Mouse (Mus musculus): ENCODE results near the gene Tdrd3. TPM values are rescaled to one million over a fixed set of nuclear protein-coding genes. Genes with fewer than 3 reads are reported as not detected.

The Tdrd3 gene
- 24.0 and 25.5 TPM in 2 replicates for polyA plus RNA-seq (2012; rRNA removed)

DNA sequence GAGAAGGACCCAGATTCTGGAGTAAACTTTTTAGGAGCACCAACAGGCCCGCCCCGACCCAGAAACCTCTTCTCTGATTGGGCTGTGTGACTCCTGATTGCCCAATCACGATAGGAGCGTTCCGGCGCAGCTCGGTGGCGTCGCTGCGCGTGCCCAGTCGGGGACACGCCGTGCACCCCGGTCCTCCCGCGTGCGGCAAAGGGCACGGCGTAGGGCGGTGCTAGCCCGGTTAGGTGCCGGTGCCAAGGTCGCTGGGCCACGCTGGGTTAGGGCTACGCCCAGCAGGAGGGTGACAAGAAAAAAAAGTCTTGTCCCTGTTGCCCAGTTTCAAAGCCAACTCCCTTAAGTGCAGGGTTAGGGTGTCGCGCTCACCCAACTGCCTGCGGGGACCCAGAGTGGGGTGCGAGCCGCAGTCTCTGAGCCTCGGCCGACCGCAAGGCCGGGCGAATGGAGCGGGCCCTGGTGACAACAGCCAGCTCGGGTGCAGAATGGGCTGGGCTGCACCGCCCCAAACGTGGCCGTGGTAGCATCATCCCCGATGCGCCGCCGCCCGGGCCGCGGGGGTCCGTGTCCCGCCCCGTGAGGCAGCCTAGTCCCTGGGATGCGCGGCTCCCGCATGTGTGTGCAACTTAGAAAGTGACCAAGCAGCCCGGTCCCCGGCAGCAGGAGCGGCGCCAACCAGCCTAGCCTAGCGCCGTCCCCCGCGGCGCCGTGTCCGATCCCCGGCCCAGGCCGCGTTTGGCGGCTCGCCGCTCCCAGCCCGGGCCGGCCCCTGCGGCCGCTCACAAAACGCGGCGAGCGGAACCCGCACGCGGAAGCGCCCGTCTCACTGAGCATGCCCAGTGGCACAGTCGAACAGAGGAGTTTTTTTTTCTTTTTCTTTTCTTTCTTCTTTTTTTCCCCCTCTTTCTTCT lies at the start of gene Tdrd3:
TSS of gene Tdrd3 (plus strand) at position 832 of the 914 bp plus-strand sequence.
- DNase-seq (ENCODE audit: extremely low spot score in 1 of 2, low spot score in 1 of 2) = peak; percentile 89 to 95

DNA sequence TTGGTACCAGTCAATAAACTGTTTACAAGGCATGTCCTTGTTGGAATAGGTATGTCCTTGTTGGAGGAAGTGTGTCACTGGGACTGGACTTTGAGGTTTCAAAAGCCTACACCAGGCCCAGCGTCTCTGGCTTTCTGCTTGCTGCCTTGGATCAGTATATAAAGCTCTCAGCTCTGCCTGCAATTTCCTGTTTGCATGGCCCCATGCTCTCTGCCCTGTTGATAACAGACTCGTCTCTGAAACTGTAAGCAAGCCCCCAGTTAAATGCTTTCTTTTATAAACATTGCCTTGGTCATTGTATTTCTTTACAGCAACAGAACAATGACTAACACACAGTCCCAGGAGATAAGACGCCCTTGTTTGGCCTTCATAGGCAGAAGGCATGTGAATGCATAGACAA lies 49.3 kb upstream of the Tdrd3 start:
- no peak for DNase-seq (ENCODE audit: extremely low spot score in 1 of 2, low spot score in 1 of 2)

DNA sequence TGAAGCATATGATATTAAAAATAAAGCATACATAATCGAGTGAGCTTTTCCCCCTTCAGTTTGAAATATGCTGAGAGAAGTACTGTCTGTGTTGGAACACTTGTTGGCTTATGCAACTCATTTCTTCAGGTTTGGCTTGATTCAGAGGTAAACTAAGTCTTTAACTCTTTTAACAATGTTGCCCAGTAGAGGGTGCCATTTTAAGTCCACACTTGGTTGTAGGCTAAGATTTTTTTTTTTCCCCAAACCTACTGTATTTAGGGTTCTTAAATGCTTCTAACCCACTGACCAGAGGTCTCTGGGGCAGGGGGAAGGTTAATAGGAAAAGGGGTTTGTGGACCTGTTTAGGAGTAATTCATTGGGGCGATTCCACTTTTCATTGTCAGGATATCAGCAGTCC lies 33.4 kb upstream of the Tdrd3 start:
- DNase-seq (ENCODE audit: extremely low spot score in 1 of 2, low spot score in 1 of 2) = no peak

DNA sequence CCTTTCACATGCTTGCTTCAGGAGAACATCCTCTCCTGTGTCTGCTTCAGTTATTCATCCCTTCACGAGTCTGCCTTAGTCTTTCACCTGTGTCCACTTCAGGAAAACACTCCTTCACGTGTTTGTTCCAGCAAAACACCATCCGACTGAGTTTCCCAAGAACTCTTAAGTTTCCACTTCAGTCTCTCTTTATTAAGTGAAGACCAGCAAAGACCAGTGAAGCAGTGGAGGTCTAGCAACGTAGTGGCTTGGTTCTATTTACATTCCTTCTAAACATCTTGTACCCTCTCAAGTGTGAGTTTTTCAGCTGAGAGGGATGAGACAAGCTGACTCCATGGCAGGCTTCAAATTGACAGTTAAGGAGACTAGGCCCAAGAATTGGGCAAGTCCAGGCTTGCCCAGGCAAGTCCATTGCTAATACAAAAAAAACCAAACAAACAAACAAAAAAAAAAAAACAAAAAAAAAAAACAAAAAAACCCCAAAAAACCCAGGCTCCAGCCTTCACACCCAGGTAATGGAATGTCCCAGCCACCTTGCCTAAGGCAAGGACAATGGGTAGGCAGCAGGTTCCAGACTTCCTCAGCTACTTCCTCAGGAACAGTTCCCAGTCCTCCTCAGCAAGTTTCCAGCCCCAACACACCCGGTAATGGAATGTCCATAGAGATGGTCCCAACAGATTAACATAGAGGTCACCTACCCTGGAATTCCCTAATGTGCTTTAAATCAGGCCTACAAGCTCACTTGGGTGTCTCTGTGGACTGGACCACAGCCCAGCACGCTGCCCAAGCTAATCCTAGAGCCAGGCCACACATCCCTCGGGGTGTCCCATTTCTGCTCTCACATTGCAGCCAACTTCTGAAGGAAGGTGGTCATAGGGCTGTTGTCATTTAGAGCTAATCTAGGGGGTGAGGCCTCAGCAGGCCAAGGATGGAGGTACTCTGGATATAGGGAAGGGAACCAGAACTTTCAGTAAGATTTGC lies 31.9 kb upstream of the Tdrd3 start:
- DNase-seq (ENCODE audit: extremely low spot score in 1 of 2, low spot score in 1 of 2) = no peak

DNA sequence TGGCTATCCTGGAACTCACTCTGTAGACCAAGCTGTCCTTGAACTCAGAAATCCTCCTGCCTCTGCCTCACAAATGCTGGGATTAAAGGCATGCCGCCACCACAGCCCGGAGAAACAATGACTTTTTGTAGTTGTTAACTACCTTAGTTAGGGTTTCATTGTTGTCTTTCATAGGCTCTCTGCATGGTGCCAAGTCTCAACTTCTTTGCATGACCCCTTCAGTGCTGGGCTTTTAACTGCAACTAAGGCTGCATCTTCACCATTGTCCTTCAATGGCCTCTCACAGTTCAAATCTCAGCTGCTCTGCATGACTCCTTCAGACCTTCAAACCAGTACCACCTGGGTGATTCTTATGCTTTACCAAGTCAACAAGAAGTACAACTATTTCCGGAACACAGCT lies 23.3 kb upstream of the Tdrd3 start:
- no peak for DNase-seq (ENCODE audit: extremely low spot score in 1 of 2, low spot score in 1 of 2)

DNA sequence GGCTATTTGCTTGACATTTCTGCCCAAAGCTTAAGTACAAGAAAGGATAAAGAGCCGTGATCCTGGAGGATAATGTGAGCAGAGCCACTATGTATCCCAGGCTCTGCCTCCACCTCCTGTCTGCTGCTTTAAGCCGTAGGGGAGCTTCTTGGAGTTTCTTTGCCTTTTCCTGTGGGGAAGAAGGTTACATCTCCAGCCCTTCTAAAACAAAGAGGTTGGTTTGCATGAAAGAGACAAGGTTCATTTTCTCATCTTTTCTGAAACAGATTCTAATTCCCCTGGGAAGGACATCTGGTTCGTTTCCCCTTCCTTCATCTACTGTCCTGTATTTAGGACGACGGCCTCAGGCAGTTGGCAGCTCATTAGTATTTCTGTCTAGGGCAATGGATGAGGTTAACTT lies 19.8 kb upstream of the Tdrd3 start:
- no peak for DNase-seq (ENCODE audit: extremely low spot score in 1 of 2, low spot score in 1 of 2)

DNA sequence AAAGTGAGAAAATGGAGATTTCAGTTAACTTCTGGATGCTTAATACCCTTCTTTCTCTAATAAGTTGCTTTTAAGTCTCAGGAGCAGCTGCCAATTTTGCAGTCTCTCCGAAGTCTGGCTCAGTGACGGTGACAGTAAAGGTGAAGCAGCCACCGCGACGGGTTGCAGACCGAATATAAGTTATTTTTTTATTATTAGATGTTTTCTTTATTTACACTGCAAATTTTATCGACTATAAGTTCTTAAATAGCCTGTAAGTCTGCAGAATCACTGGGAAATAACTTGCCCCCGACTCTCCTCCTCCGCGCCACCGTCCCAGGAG lies 992 bp upstream of the Tdrd3 start:
- DNase-seq (ENCODE audit: extremely low spot score in 1 of 2, low spot score in 1 of 2) = no peak

- peak in 1 of 2 experiments; percentile 37 for DNase-seq (ENCODE audit: extremely low spot score in 1 of 2, low spot score in 1 of 2)
These were observed 584 bp downstream of the Tdrd3 start for GRCm38 (mm10) chr14:87416755-87417690.

- no peak for DNase-seq (ENCODE audit: extremely low spot score in 1 of 2, low spot score in 1 of 2)
These were observed 1.2 kb downstream of the Tdrd3 start for GRCm38 (mm10) chr14:87417691-87418070.

- DNase-seq (ENCODE audit: extremely low spot score in 1 of 2, low spot score in 1 of 2) = no peak
These were observed 3.3 kb downstream of the Tdrd3 start for GRCm38 (mm10) chr14:87419740-87420139.

DNA sequence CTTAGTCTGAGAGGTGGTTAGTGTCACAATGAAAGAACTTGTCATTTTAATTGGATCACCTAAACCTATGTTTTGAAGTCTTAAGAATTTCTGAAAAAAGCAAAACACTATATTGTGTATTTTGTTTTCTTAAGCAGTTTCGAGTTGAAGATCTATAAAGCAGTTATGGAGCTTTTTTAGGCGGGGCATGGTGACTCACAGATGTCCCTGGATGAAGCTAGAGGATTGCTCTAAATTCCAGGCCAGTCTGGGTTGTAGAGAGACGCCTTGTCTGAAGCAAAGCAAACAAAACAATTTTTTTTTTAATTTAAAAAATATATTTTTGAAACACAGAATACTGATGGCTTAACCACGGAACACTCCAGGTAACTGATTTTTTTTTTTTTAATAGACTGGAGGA lies 4.1 kb downstream of the Tdrd3 start:
- DNase-seq (ENCODE audit: extremely low spot score in 1 of 2, low spot score in 1 of 2) = no peak

DNA sequence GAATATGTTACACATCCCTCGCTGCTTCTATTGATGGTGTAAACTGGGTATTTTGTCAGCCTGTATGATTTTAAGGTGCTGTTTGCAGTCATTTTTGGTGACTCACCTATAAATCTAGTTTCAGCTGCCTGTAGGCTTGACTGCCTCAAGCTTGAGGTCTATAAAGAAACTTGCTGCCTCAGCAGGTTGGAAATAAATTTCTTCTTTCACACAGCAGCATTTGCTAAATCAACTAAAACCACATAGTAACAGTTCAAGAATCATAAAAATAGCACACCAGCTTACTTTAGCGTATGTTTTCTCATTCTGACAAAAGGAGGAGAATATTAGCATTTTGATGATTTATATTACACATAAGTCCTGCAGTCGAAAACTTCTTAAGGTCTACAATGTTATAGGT lies 6.0 kb downstream of the Tdrd3 start:
- no peak for DNase-seq (ENCODE audit: extremely low spot score in 1 of 2, low spot score in 1 of 2)

DNA sequence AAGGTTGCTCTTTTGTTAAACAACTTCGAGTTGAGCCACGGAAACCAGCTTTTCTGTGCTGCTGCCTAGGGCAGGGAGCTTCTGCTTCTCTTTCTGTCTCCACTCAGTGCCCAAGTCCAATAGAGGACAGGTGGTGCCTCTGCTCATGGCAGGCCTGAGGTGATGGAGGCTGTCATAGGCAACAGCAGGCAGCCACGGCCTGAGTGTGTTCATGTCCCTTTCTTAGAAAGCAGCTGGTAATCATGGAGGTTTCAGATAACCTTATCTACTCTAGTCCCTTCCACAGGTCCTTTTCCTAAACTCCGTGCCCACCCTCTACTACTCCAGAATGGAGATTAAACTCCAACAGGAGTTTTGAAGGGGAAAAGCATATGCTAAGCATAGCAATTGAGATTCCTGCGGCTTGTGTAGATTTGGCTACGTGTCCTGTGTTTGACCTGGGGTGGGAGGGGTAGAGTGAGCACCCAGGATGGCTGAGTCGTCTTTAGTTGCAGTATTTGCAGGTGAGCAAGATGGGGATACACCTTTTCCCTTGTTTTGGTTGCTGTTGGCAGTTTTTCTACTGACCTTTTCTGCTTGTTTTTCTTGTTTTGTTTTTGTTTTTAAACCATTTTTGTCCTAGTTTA lies 10.0 kb downstream of the Tdrd3 start:
- DNase-seq (ENCODE audit: extremely low spot score in 1 of 2, low spot score in 1 of 2) = no peak

GRCm38 (mm10) chr14:87427032-87427431 lies 10.6 kb downstream of the Tdrd3 start:
- no peak for DNase-seq (ENCODE audit: extremely low spot score in 1 of 2, low spot score in 1 of 2)

DNA sequence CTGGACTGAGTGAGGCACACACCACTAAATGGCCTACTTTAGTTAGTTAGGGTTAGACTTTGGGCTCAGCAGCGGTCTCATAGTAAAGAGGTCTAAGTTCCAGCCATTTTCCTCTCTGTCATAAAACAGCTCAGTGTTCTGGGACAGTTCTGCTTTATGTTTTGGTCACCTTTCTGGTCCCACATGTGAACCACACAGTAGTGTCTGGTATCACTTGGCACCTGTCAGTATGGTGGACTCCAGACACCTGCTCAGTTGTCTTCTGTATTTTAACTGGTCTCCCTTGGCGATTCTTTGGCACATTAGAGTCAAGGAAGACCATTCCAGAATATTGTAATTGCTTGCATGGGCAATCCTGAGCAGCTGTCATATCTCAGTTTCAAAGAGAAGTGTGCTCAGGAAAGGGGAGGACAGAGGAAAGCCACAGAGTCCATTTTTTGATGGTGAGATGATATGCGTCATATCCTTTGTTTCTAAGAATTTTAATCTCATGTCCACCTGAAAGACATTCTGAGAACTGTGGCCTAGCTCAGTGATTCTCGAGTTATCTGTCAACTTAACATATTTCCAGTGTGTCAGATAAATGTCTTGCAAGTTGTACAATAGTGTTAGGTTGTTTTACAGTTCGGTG lies 11.3 kb downstream of the Tdrd3 start:
- no peak for DNase-seq (ENCODE audit: extremely low spot score in 1 of 2, low spot score in 1 of 2)

DNA sequence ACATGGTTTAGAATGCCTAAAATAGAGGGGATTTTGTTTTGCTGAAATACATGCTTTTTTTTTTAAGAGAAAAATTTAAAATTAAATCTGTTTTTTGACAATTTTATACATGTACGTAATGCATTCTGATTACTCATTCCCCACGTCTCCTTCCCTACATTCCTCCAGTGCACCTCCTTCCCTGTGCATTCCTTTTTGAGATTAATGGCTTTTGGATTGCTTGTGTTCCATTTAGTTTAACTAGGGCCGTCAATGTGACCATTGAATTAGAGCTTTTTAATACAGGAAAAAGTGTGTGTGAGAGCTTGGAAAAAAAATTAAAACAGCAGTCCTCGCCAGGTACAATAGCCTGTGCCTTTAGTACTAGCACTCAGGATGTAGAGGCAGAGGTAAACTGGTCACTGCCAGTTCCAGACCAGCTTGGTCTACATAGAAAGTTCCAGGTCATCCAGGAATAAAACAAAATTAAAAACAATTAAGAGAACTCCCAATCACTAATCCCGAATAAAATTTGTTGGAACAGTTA lies 17.0 kb downstream of the Tdrd3 start:
- DNase-seq (ENCODE audit: extremely low spot score in 1 of 2, low spot score in 1 of 2) = no peak

GRCm38 (mm10) chr14:87435382-87435781 lies 18.9 kb downstream of the Tdrd3 start:
- DNase-seq (ENCODE audit: extremely low spot score in 1 of 2, low spot score in 1 of 2) = no peak

- no peak for DNase-seq (ENCODE audit: extremely low spot score in 1 of 2, low spot score in 1 of 2)
These were observed 23.3 kb downstream of the Tdrd3 start for GRCm38 (mm10) chr14:87439721-87440120.

- no peak for DNase-seq (ENCODE audit: extremely low spot score in 1 of 2, low spot score in 1 of 2)
These were observed 30.0 kb downstream of the Tdrd3 start for GRCm38 (mm10) chr14:87446331-87446913.

Measured in frontal cortex, adult 2 months (tissue).